Mouse (Mus musculus): ENCODE measurements around the gene Commd8. TPM values are rescaled to one million over a fixed set of nuclear protein-coding genes. Genes with fewer than 3 reads are reported as not detected.
A peak's percentile ranks its signal among the peaks of the same experiment; 100 is the strongest.

The Commd8 gene
- polyA plus RNA-seq (2017; shearing (Covaris generic)), result 100 to 1,000 TPM; 160 to 172 TPM

GRCm38 (mm10) chr5:72167594-72168284, at the start of gene Commd8:
Commd8 (minus strand) TSS chr5:72168189.
- peak; percentile 92 for ATAC-seq

DNA sequence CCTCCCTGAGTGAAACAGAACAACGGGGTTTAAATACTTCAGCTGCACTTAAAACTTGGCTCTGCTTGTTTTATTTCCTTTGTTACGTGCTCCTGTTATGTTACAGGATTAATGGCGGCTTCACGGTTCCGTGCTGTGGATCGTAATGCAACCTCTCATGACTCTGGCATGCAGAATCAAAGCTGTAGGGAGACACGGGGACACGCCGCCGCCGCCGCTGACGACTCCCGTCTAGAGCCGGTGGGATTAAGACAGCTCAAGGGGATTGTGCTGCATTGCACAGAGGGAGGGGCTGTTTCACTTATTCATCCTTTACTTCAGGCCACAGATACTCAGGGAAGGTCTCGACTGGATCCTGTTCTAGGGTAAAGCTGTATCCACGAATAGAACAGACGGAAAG, 43.8 kb upstream of the Commd8 start:
- ATAC-seq, result no peak

DNA sequence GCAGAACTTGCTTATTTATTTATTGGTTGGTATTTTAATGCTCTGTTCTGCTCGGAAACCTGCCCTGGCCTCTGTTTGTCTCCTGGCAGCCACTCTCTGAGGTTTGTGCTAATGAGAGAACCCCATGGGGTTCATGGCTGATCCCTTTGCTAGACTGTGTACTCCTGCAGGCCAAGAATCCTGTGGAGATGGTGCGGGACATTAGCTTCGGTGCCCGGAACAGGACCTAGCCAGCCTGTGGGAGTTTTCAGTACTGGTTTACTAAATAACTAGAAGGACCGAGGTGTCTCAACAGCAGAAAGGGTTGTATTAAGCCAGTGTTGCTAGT, 42.8 kb upstream of the Commd8 start:
- ATAC-seq, result no peak

GRCm38 (mm10) chr5:72210123-72210811, 42.3 kb upstream of the Commd8 start:
- no peak for ATAC-seq

DNA sequence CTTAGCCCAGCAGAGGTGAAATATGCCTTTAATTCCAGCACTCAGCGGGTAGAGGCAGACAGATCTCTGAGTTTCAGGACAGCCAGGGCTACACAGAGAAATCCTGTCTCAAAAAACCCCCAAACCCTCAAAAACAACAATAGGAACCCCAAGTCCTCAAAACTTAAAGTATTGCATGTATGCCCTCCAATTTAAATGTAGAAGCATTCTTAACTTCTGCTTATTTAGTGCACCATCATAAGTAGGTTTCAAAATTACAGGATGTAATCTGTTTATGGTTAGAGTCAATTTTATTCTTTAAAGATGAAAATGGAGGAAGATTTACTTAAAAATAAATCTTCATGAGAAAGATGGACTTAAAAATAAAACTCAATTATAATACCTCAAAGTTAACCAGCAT, 40.5 kb upstream of the Commd8 start:
- no peak for ATAC-seq

- ATAC-seq, result no peak
Measured at GRCm38 (mm10) chr5:72205271-72205670, 37.3 kb upstream of the Commd8 start.

DNA sequence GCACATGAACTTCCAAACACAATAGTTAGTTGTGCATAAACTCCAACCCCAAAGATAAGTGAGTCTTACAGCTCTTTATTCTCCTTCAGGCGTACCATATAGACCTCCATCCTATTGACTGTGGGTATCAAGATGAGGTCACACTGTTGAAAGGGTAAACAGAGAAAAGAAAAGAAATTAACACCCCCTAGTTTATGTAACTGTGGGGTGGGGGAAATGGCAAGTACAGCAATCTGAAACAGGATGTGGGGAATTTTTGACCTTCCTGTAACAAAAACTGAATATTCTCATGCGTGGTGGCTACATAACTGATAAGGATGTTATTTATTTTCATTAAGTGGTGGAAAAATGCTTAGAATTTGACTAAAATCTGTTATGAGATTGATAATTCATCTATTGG, 36.5 kb upstream of the Commd8 start:
- peak; percentile 60 for ATAC-seq

DNA sequence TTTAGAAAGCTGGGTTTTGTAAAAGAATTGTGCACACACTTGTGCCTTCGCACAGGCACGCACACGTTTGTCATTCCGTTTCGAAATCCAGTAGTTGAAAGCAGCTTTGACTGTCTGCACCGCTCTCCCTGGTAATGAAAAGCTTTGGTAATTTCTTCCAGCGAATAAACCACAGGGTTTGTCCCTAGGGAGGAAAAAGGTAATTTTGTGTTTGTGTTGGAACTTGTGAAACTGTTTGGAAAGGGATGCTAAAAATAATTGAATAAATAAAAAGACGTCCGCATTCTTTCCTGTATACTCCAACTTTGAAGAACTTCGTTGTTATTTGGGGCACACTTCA, 35.7 kb upstream of the Commd8 start:
- no peak for ATAC-seq

DNA sequence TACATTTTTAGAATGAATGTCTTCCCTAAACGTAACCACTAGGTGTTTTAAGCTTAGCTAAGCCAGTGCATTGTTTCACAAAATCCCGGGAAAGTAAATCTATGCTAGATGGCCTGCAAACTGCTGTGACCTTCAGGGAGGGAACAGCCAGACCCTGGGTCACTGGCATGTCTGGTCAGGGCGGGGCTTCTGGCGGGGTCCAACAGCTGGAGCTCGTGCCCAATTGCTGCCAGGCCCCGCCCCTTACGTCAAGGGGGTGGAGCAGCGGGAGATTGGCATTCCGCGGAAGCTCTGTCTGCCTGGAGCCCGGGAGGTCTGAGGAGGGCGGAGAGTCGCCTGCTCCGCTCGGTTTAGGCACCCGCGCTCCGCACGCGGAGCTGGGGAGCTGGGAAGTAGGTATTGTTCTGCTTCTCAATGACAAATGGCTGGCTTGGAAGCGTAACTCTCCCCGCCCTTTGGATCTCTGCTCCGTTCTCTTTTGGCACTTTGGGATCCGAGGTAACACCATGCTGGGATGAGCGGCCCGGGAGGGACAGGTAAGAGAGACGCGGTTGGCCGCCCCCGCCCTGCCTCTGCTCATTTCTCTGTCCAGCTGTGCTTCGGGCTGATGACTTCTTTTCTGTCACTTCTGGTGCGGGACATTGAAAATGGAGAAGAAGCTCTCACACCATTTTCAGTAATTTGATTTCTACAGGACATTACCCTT, 35.2 kb upstream of the Commd8 start:
- peak; percentile 76 for ATAC-seq

DNA sequence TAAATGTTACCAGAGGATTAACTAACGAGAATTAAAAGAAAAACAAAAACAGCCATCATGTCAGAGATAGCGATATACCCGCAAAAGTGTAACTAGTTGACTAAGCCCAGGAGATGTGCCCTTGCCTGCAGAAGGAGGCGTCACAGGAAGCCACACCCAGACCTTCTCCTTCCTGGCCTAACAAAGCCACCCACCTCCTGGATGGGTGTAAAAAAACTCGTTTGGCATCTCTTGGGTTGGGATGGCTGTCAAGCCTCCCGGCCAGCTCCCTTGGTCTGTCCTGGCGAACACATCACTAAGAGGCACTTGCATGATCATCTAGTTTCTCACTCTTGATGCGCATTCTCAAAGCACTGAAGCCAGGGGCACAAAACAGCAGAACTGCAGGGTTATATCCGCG, 34.0 kb upstream of the Commd8 start:
- ATAC-seq, result peak; percentile 66

- no peak for ATAC-seq
Measured at GRCm38 (mm10) chr5:72201600-72201999, 33.6 kb upstream of the Commd8 start.

DNA sequence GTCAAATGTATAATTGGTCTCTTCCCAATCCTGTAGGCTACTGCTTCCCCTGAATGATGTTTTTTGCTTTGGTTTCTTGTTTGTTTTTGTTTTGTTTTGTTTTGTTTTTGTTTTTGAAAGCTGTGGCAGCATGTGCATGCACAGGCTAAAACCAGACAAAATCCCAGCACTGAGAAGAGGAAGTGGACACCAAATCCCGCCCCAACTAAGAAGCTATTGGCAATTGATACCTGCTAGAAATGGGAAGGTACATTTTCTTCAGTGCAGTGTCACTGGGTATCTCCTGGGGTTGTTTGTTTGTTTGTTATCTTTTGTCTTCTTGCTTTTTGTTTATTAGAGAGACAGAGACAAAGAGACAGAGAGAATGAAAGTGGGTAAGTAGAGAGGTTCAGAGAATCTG, 27.5 kb upstream of the Commd8 start:
- ATAC-seq, result no peak

DNA sequence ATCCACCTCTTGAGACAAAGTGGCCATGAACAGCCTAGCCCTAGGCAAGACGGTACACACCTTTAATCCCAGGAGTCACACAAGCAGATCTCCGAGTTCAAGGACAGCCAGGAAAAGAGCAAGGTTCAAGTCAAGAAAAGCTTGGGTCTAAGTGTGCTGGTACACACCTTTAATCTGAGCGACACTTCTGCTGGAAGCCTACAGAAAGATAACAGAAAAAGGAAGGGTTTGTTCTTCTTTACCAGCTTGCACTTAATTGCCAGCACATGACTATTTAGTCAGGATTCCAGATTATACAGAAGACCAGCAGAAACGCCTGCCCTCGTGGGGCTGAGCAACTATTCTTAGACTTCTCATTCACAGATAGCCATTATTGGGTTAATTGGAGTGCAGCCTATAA, 23.9 kb upstream of the Commd8 start:
- ATAC-seq, result no peak

DNA sequence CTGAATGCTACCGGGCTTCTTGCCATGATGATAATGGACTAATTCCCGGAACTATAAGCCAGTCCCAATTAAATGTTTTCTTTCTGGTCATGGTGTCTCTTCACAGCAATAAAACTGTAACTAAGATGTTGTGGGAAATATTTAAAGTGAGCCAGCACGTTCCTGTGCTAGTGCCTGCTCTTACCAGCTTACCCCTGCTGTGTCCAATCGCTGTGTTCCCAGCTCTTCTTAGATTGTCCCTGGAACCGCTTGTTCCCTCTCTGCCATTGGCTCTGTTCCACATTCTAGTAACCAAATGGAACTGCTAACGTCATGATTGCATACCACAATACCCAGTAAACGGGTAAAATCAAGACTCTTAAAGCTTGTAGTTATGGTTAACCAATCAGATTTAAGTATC, 23.2 kb upstream of the Commd8 start:
- no peak for ATAC-seq

DNA sequence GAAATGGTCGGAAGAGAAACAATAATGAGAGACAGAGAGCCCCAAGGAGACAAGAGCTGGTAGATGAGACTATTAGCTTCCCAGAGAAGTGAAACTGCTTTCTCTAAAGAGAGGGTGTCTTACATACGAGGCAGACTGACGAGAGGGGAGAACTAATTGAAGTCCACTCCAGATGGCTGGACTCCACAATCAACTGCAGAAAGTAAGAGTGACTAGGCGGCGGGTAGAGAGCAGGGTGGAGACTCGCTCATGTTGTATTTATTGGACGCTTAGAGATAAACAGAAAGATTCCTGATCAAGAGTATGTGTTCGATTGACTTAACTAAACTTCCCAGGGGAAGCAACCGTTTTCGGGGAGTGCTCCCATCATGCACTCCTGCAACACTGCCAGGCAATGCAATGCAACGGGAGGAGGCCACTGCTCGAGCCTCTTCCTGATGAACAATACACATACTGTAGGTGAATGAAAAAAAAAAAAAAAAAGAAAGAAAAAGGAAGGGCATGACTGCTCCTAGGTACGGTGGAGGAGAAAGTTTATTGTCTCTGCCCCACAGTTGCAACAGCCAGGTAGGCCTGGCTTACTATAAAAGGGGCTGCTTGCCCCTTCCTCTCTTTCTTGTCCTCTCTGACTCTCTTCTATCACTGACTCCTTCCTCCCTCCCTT, 16.6 kb upstream of the Commd8 start:
- ATAC-seq, result peak; percentile 3

GRCm38 (mm10) chr5:72183929-72184328, 15.9 kb upstream of the Commd8 start:
- ATAC-seq, result peak; percentile 23

GRCm38 (mm10) chr5:72182804-72183203, 14.8 kb upstream of the Commd8 start:
- ATAC-seq, result peak; percentile 95

- no peak for ATAC-seq
Measured at GRCm38 (mm10) chr5:72181194-72181593, 13.2 kb upstream of the Commd8 start.

- ATAC-seq, result peak; percentile 64
Measured at GRCm38 (mm10) chr5:72175530-72175929, 7.5 kb upstream of the Commd8 start.

DNA sequence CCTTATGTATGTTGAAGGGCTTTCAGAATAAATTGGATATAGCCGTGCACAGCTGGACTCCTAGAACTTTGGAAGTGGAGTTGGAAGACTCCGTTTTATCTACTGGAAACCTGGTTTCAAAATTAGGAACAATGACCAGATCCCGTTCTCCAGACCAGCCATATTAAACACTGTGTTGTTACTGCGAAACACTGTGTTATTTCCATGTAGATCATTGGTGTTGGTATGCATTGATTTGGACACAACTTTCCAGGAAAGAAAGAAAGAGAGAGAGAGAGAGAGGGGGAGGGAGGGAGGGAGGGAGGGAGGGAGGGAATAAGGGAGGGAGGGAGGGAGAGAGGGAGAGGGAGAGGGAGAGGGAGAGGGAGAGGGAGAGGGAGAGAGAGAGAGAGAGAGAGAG, 7.1 kb upstream of the Commd8 start:
- ATAC-seq, result no peak

GRCm38 (mm10) chr5:72173521-72173920, 5.5 kb upstream of the Commd8 start:
- no peak for ATAC-seq

- ATAC-seq, result peak; percentile 53
Measured at GRCm38 (mm10) chr5:72172675-72173074, 4.7 kb upstream of the Commd8 start.

DNA sequence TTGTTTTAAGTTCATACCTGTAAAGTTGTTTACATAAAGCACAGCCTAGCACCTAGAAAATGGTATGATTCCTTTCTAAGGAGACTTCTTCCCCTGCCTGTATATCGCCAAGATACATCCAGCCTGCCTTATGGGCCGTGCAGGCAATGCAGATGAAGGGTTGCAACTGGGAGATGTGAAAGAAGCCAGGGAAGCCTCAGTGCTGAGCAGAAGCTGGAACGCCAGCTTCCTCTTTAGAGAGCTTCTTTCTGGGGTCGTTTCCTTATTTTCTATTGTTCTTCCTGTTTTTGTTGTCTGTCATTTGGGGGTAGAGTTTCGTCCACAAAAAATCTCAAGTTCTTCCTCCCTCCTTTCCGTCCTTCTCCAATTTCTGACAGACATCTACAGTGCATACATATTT, 2.1 kb upstream of the Commd8 start:
- no peak for ATAC-seq

DNA sequence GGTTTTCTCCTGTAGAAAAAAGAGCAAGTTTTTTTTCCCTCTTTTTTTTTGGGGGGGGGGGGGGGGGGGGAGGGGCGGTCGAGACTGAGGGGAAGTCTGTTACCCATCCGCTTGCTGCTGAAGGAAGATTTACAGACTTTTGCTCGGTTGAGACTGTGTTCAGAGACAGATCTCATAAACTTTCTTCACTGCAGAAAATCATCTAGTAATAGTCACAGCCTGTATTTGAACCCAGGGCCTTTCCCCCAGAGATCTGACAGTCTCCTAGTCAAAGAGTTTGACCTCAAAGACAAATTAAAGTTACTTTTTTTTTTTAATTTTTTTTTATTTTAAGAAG, 264 bp upstream of the Commd8 start:
- peak; percentile 19 for ATAC-seq

Data from CD4-positive, CD25-positive, alpha-beta regulatory T cell, adult 4 months (primary cell).